8 mouse cellular contexts compared by ENCODE assay signal in the genomic region with DNA sequence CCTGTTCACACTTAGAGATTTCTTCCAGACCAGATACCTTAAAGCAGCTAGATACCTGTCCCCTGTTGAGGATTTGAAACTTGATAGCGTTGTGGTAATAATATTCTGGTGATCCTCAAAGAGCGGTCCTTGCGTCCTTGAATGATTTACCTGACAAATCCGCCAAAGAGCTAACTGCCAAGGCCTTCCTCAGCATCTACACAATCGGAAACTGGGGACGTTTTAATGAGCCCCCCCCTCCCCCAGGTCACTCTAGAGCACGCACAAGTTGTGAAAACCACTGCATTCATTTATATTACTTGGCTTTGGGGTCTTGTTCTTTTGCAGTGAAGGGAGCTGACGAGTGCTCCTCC. TPM values are rescaled to one million over a fixed set of nuclear protein-coding genes. Genes with fewer than 3 reads are reported as not detected.
DNase-seq lines count a peak whose midpoint lies in the region; ATAC-seq and TF ChIP-seq lines count a peak whose summit lies in the region.

No protein-coding gene starts in this region.

- H3K27me3 ChIP-seq in forebrain, embryonic 10.5 days (ENCODE audit: poor library complexity, severe bottlenecking): no peaks in the 10 kb centered on the region
- 0 out of 2 replicates have a peak, but pooled peaks cover 3% of the 10 kb centered on the region for H3K27me3 ChIP-seq in forebrain, embryonic 12.5 days
- H3K27me3 ChIP-seq in MEL (ENCODE audit: control insufficient read depth in 1 of 2, insufficient read depth in 2 of 2, low read length in 2 of 2): no peaks in the 10 kb centered on the region
- no peaks in the 10 kb centered on the region for H3K27me3 ChIP-seq in hindbrain, embryonic 15.5 days
- H3K27me3 ChIP-seq in midbrain, embryonic 12.5 days: no peaks in the 10 kb centered on the region

- H3K79me2 ChIP-seq in MEL (ENCODE audit: control insufficient read depth, insufficient read depth, low read length, poor library complexity): peaks cover 13% of the 10 kb centered on the region; the same call in 1 of the 2 replicates

- TF ChIP-seq POLR2A in MEL (IDR thresholded peaks at IDR 0.05; ENCODE audit: control insufficient read depth in 1 of 2, insufficient read depth in 1 of 2, low read depth in 1 of 2, low read length in 2 of 2, poor library complexity in 1 of 2): no peak

- H3K9ac ChIP-seq in forebrain, embryonic 12.5 days: no peak overlapping the region
- H3K9ac ChIP-seq in MEL (ENCODE audit: control insufficient read depth, low read depth, low read length, poor library complexity, severe bottlenecking): peak overlapping the region; percentile 60
- no peak overlapping the region for H3K9ac ChIP-seq in hindbrain, embryonic 15.5 days
- H3K9ac ChIP-seq in midbrain, embryonic 12.5 days (replicated peaks): no peak overlapping the region

- WGBS in forebrain, embryonic 10.5 days: 39% methylated on average over 8 of the region's 8 CpGs
- 32% methylated on average over 8 of the region's 8 CpGs for WGBS in forebrain, embryonic 12.5 days
- 35% methylated on average over 8 of the region's 8 CpGs for WGBS in hindbrain, embryonic 15.5 days
- 33% methylated on average over 8 of the region's 8 CpGs for WGBS in midbrain, embryonic 12.5 days

- H3K4me3 ChIP-seq in forebrain, embryonic 10.5 days: peak overlapping the region; percentile 88
- no peak overlapping the region for H3K4me3 ChIP-seq in forebrain, embryonic 12.5 days (replicated peaks)
- H3K4me3 ChIP-seq in MEL (ENCODE audit: control insufficient read depth in 1 of 2, insufficient read depth in 1 of 2, low read depth in 2 of 2, low read length in 2 of 2): peak overlapping the region; percentile 49 to 69
- H3K4me3 ChIP-seq in hindbrain, embryonic 15.5 days: peak overlapping the region; percentile 94
- H3K4me3 ChIP-seq in midbrain, embryonic 12.5 days: peak overlapping the region; percentile 14

- TF ChIP-seq EP300 in MEL (IDR thresholded peaks at IDR 0.05; ENCODE audit: low read depth in 1 of 2, low read length in 2 of 2): no peak

- no peak overlapping the region for H3K4me2 ChIP-seq in forebrain, embryonic 12.5 days
- peak overlapping the region; percentile 83 for H3K4me2 ChIP-seq in hindbrain, embryonic 15.5 days
- H3K4me2 ChIP-seq in midbrain, embryonic 12.5 days (replicated peaks): 0 out of 2 replicates have a peak overlapping the region, but pooled peaks have one; percentile 79

- peaks cover 36% of the 10 kb centered on the region for H3K4me1 ChIP-seq in forebrain, embryonic 10.5 days
- H3K4me1 ChIP-seq in forebrain, embryonic 12.5 days: peaks cover 21% of the 10 kb centered on the region
- H3K4me1 ChIP-seq in MEL (ENCODE audit: control insufficient read depth in 1 of 2, insufficient read depth in 2 of 2, low read length in 2 of 2): peaks cover 0 to 15% of the 10 kb centered on the region in 2 experiments; a peak in 2 of 4 replicates
- peaks cover 27% of the 10 kb centered on the region for H3K4me1 ChIP-seq in hindbrain, embryonic 15.5 days (replicated peaks)
- peaks cover 19% of the 10 kb centered on the region for H3K4me1 ChIP-seq in midbrain, embryonic 12.5 days

- TF ChIP-seq CTCF in MEL (IDR thresholded peaks at IDR 0.05 in 2 of 3, conservative IDR thresholded peaks at IDR 0.05 in 1 of 3; ENCODE audit: control insufficient read depth in 1 of 3, insufficient read depth in 1 of 3, low read depth in 2 of 3, low read length in 3 of 3, poor library complexity in 1 of 3, severe bottlenecking in 1 of 3): no peak

- H3K9me3 ChIP-seq in forebrain, embryonic 10.5 days: no peaks in the 10 kb centered on the region
- H3K9me3 ChIP-seq in forebrain, embryonic 12.5 days: no peaks in the 10 kb centered on the region
- H3K9me3 ChIP-seq in MEL (replicated peaks; ENCODE audit: insufficient read depth, low read length): no peaks in the 10 kb centered on the region
- no peaks in the 10 kb centered on the region for H3K9me3 ChIP-seq in hindbrain, embryonic 15.5 days
- no peaks in the 10 kb centered on the region for H3K9me3 ChIP-seq in midbrain, embryonic 12.5 days

- H3K36me3 ChIP-seq in forebrain, embryonic 10.5 days (replicated peaks): no peaks in the 10 kb centered on the region
- no peaks in the 10 kb centered on the region for H3K36me3 ChIP-seq in forebrain, embryonic 12.5 days (replicated peaks)
- peaks cover 0 to 7% of the 10 kb centered on the region in 2 experiments; a peak in 2 of 4 replicates for H3K36me3 ChIP-seq in MEL (ENCODE audit: control insufficient read depth in 1 of 2, insufficient read depth in 2 of 2, low read length in 2 of 2)
- no peaks in the 10 kb centered on the region for H3K36me3 ChIP-seq in hindbrain, embryonic 15.5 days
- no peaks in the 10 kb centered on the region for H3K36me3 ChIP-seq in midbrain, embryonic 12.5 days

- no peak for ATAC-seq in forebrain, embryonic 12.5 days (ENCODE audit: low FRiP score)
- ATAC-seq in hindbrain, embryonic 15.5 days (ENCODE audit: low FRiP score, low read depth): no peak
- no peak for ATAC-seq in midbrain, embryonic 12.5 days (ENCODE audit: low FRiP score, low read depth)
- no peak for ATAC-seq in erythroid progenitor cell, adult 5-6 weeks (replicated peaks; ENCODE audit: low FRiP score, poor library complexity, severe bottlenecking)

- DNase-seq in forebrain, embryonic 10.5 days (ENCODE audit: extremely low spot score, low spot score): no peak
- DNase-seq in MEL (ENCODE audit: low read depth, low spot score): peak; percentile 75
- DNase-seq in cerebellum, adult 8-10 months: no peak
- no peak for DNase-seq in embryo, embryonic 11 days

- no peak overlapping the region for H3K27ac ChIP-seq in forebrain, embryonic 10.5 days
- H3K27ac ChIP-seq in forebrain, embryonic 12.5 days: no peak overlapping the region
- H3K27ac ChIP-seq in MEL (ENCODE audit: control insufficient read depth, low read depth, low read length): peak overlapping the region; percentile 12
- H3K27ac ChIP-seq in hindbrain, embryonic 15.5 days (replicated peaks): peak overlapping the region; percentile 97
- H3K27ac ChIP-seq in midbrain, embryonic 12.5 days (replicated peaks): no peak overlapping the region

- no peak for TF ChIP-seq RAD21 in MEL (IDR thresholded peaks at IDR 0.05; ENCODE audit: low read depth, low read length)

RNA-seq across cellular contexts. Expression of a gene that starts 0.7 kb away (rescaled TPM):
- polyA plus RNA-seq in forebrain, embryonic 10.5 days (2016; fragmentation: Nextera tagmentation; extraction: Ambion mirVana): 85.5 and 87.3 TPM in 2 replicates
- 103 and 109 TPM in 2 replicates for polyA plus RNA-seq in forebrain, embryonic 12.5 days (2016; fragmentation: Nextera tagmentation; extraction: Ambion mirVana)
- 13.3 and 15.2 TPM in 2 replicates for total RNA-seq in MEL (2012; rRNA removed)
- 10 to 100 TPM in 1 of 2 experiments, not detected in 1; 38.7 TPM for polyA plus RNA-seq in MEL (2012; ENCODE audit: insufficient read depth in 1 of 2, insufficient read length in 2 of 2, low read depth in 1 of 2, low replicate concordance in 2 of 2, missing spikeins in 1 of 2)
- polyA plus RNA-seq in hindbrain, embryonic 15.5 days (2015; fragmentation: Nextera tagmentation; extraction: Ambion mirVana): 152 and 173 TPM in 2 replicates
- polyA plus RNA-seq in midbrain, embryonic 12.5 days (2016; fragmentation: Nextera tagmentation; extraction: Ambion mirVana): 102 and 106 TPM in 2 replicates
- 28.9 and 33.5 TPM in 2 replicates for total RNA-seq in erythroid progenitor cell, adult 5-6 weeks (2015; ENCODE audit: low replicate concordance)
- 14.8 and 57.0 TPM in 2 replicates for total RNA-seq in erythroid progenitor cell, adult 5-6 weeks (2017; ENCODE audit: low replicate concordance)

RNA-seq across cellular contexts. Expression of a gene that starts 15.8 kb away (rescaled TPM):
- polyA plus RNA-seq in forebrain, embryonic 10.5 days (2016; fragmentation: Nextera tagmentation; extraction: Ambion mirVana): 449 and 492 TPM in 2 replicates
- polyA plus RNA-seq in forebrain, embryonic 12.5 days (2016; fragmentation: Nextera tagmentation; extraction: Ambion mirVana): 392 and 426 TPM in 2 replicates
- total RNA-seq in MEL (2012; rRNA removed): 1,922 and 2,072 TPM in 2 replicates
- 100 to 1,000 TPM in 1 of 2 experiments, not detected in 1; 921 TPM for polyA plus RNA-seq in MEL (2012; ENCODE audit: insufficient read depth in 1 of 2, insufficient read length in 2 of 2, low read depth in 1 of 2, low replicate concordance in 2 of 2, missing spikeins in 1 of 2)
- 296 and 312 TPM in 2 replicates for polyA plus RNA-seq in hindbrain, embryonic 15.5 days (2015; fragmentation: Nextera tagmentation; extraction: Ambion mirVana)
- 370 and 378 TPM in 2 replicates for polyA plus RNA-seq in midbrain, embryonic 12.5 days (2016; fragmentation: Nextera tagmentation; extraction: Ambion mirVana)
- 324 and 337 TPM in 2 replicates for total RNA-seq in erythroid progenitor cell, adult 5-6 weeks (2015; ENCODE audit: low replicate concordance)
- total RNA-seq in erythroid progenitor cell, adult 5-6 weeks (2017; ENCODE audit: low replicate concordance): 331 and 402 TPM in 2 replicates

RNA-seq across cellular contexts. Expression of a gene that starts 22.3 kb away (rescaled TPM):
- polyA plus RNA-seq in forebrain, embryonic 10.5 days (2016; fragmentation: Nextera tagmentation; extraction: Ambion mirVana): 0.73 TPM in 1 of 2 replicates, not detected in the other
- 0.55 and 1.0 TPM in 2 replicates for polyA plus RNA-seq in forebrain, embryonic 12.5 days (2016; fragmentation: Nextera tagmentation; extraction: Ambion mirVana)
- 0.69 TPM in 2 replicates for total RNA-seq in MEL (2012; rRNA removed)
- polyA plus RNA-seq in MEL (2012; ENCODE audit: insufficient read depth in 1 of 2, insufficient read length in 2 of 2, low read depth in 1 of 2, low replicate concordance in 2 of 2, missing spikeins in 1 of 2): under 1 TPM in 1 of 2 experiments, not detected in 1; 0.43 TPM
- polyA plus RNA-seq in hindbrain, embryonic 15.5 days (2015; fragmentation: Nextera tagmentation; extraction: Ambion mirVana): 0.26 and 0.28 TPM in 2 replicates
- polyA plus RNA-seq in midbrain, embryonic 12.5 days (2016; fragmentation: Nextera tagmentation; extraction: Ambion mirVana): 0.31 and 1.3 TPM in 2 replicates
- not detected in 2 replicates for total RNA-seq in erythroid progenitor cell, adult 5-6 weeks (2015; ENCODE audit: low replicate concordance)
- not detected in 2 replicates for total RNA-seq in erythroid progenitor cell, adult 5-6 weeks (2017; ENCODE audit: low replicate concordance)

RNA-seq across cellular contexts. Expression of a gene that starts 31.7 kb away (rescaled TPM):
- polyA plus RNA-seq in forebrain, embryonic 10.5 days (2016; fragmentation: Nextera tagmentation; extraction: Ambion mirVana): 20.3 and 22.0 TPM in 2 replicates
- polyA plus RNA-seq in forebrain, embryonic 12.5 days (2016; fragmentation: Nextera tagmentation; extraction: Ambion mirVana): 21.5 and 22.4 TPM in 2 replicates
- total RNA-seq in MEL (2012; rRNA removed): 18.1 and 20.8 TPM in 2 replicates
- polyA plus RNA-seq in MEL (2012; ENCODE audit: insufficient read depth in 1 of 2, insufficient read length in 2 of 2, low read depth in 1 of 2, low replicate concordance in 2 of 2, missing spikeins in 1 of 2): 10 to 100 TPM in 1 of 2 experiments, not detected in 1; 16.7 TPM
- 14.9 and 16.2 TPM in 2 replicates for polyA plus RNA-seq in hindbrain, embryonic 15.5 days (2015; fragmentation: Nextera tagmentation; extraction: Ambion mirVana)
- 22.3 and 24.4 TPM in 2 replicates for polyA plus RNA-seq in midbrain, embryonic 12.5 days (2016; fragmentation: Nextera tagmentation; extraction: Ambion mirVana)
- 8.3 and 13.8 TPM in 2 replicates for total RNA-seq in erythroid progenitor cell, adult 5-6 weeks (2015; ENCODE audit: low replicate concordance)
- 8.8 and 19.1 TPM in 2 replicates for total RNA-seq in erythroid progenitor cell, adult 5-6 weeks (2017; ENCODE audit: low replicate concordance)

RNA-seq across cellular contexts. Expression of a gene that starts 42.5 kb away (rescaled TPM):
- 13.3 and 15.9 TPM in 2 replicates for polyA plus RNA-seq in forebrain, embryonic 10.5 days (2016; fragmentation: Nextera tagmentation; extraction: Ambion mirVana)
- polyA plus RNA-seq in forebrain, embryonic 12.5 days (2016; fragmentation: Nextera tagmentation; extraction: Ambion mirVana): 15.1 and 17.0 TPM in 2 replicates
- total RNA-seq in MEL (2012; rRNA removed): 0.29 TPM in 1 of 2 replicates, not detected in the other
- under 1 TPM in 1 of 2 experiments, not detected in 1; 0.81 TPM for polyA plus RNA-seq in MEL (2012; ENCODE audit: insufficient read depth in 1 of 2, insufficient read length in 2 of 2, low read depth in 1 of 2, low replicate concordance in 2 of 2, missing spikeins in 1 of 2)
- polyA plus RNA-seq in hindbrain, embryonic 15.5 days (2015; fragmentation: Nextera tagmentation; extraction: Ambion mirVana): 32.4 and 38.8 TPM in 2 replicates
- 14.2 and 15.8 TPM in 2 replicates for polyA plus RNA-seq in midbrain, embryonic 12.5 days (2016; fragmentation: Nextera tagmentation; extraction: Ambion mirVana)
- total RNA-seq in erythroid progenitor cell, adult 5-6 weeks (2015; ENCODE audit: low replicate concordance): not detected in 2 replicates
- total RNA-seq in erythroid progenitor cell, adult 5-6 weeks (2017; ENCODE audit: low replicate concordance): not detected in 2 replicates

Comparison
In these comparisons a context has a peak if more than half of its experiments do, and no peak if none do; other contexts are left out.
1. H3K27ac ChIP-seq: peak in MEL (single experiment) and hindbrain, embryonic 15.5 days (single experiment); none in forebrain, embryonic 10.5 days (single experiment), forebrain, embryonic 12.5 days (single experiment) and midbrain, embryonic 12.5 days (single experiment).